17 mouse cellular contexts compared by ENCODE assay signal in genomic region chr9:64407390-64407970, GRCm38 (mm10). TPM values are rescaled to one million over a fixed set of nuclear protein-coding genes. Genes with fewer than 3 reads are reported as not detected.
DNase-seq lines count a peak whose midpoint lies in the region.
"Had no signal": no experiment of that assay in that cellular context is flagged by ENCODE, and none has a peak within 500 bp of the region (broad histone marks: within the 10 kb centered on the region; RNA-seq: fewer than 3 reads in every experiment).

No protein-coding gene starts in this region.

- no peaks in the 10 kb centered on the region for H3K36me3 ChIP-seq in limb, embryonic 10.5 days
- H3K36me3 ChIP-seq: forebrain, embryonic 10.5 days; hindbrain, embryonic 10.5 days; intestine, embryonic 15.5 days had no signal

- H3K9me3 ChIP-seq in limb, embryonic 10.5 days (replicated peaks) = no peaks in the 10 kb centered on the region
- H3K9me3 ChIP-seq: forebrain, embryonic 10.5 days; forebrain, embryonic 13.5 days; hindbrain, embryonic 10.5 days; hindbrain, embryonic 13.5 days; intestine, embryonic 15.5 days had no signal

- intact Hi-C loops in heart, postnatal 36 days (cut with DNase I) = no loop called here

- no peak overlapping the region for H3K4me3 ChIP-seq in limb, embryonic 10.5 days
- H3K4me3 ChIP-seq: forebrain, embryonic 10.5 days; forebrain, embryonic 13.5 days; hindbrain, embryonic 10.5 days; hindbrain, embryonic 13.5 days; intestine, embryonic 15.5 days had no signal

- H3K4me1 ChIP-seq in limb, embryonic 10.5 days = peaks cover 48% of the 10 kb centered on the region
- H3K4me1 ChIP-seq: intestine, embryonic 15.5 days had no signal

- peak; percentile 46 to 48 for DNase-seq in cerebellum, adult 18-20 months
- DNase-seq in cerebellum, adult 8-10 months = no peak
- DNase-seq in heart, adult 11 months = peak; percentile 84
- DNase-seq in heart, postnatal 36 days = no peak
- DNase-seq in brain, adult 2 months (ENCODE audit: low read depth, low spot score) = peak; percentile 34
- DNase-seq in limb, embryonic 10.5 days (ENCODE audit: low spot score) = no peak
- DNase-seq: adrenal gland, adult 8-10 months; adrenal gland, postnatal 36 days; cerebellum, adult 9-10 months; gastrocnemius, postnatal 10 days; gastrocnemius, postnatal 36 days had no signal

- H3K27ac ChIP-seq in limb, embryonic 10.5 days = 0 out of 2 replicates have a peak overlapping the region, but pooled peaks have one; percentile 27
- H3K27ac ChIP-seq: forebrain, embryonic 10.5 days; forebrain, embryonic 13.5 days; hindbrain, embryonic 10.5 days; hindbrain, embryonic 13.5 days; intestine, embryonic 15.5 days had no signal

- H3K27me3 ChIP-seq in limb, embryonic 10.5 days (ENCODE audit: low read depth, poor library complexity, severe bottlenecking) = peaks cover 15% of the 10 kb centered on the region
- H3K27me3 ChIP-seq: forebrain, embryonic 13.5 days; intestine, embryonic 15.5 days had no signal

- WGBS in limb, embryonic 10.5 days = 80% methylated on average over 7 of the region's 7 CpGs

RNA-seq across cellular contexts. Expression of gene Megf11, which starts 22.1 kb away (rescaled TPM):
- 1 to 10 TPM; 1.6 to 4.6 TPM for total RNA-seq in heart, postnatal 36 days (2021)
- polyA plus RNA-seq in limb, embryonic 10.5 days (2016; fragmentation: Nextera tagmentation; extraction: Ambion mirVana) = 1.1 and 1.7 TPM in 2 replicates
- total RNA-seq: granulocyte monocyte progenitor cell, adult 5-6 weeks had no signal

Comparison
In these comparisons a context has a peak if more than half of its experiments do, and no peak if none do; other contexts are left out.
1. DNase-seq: peak in cerebellum, adult 18-20 months (2 of 2), heart, adult 11 months (single experiment) and brain, adult 2 months (single experiment); none in cerebellum, adult 8-10 months (single experiment), heart, postnatal 36 days (0 of 2) and limb, embryonic 10.5 days (single experiment).